Mouse (Mus musculus): ENCODE measurements around the gene Oprm1.

DNA sequence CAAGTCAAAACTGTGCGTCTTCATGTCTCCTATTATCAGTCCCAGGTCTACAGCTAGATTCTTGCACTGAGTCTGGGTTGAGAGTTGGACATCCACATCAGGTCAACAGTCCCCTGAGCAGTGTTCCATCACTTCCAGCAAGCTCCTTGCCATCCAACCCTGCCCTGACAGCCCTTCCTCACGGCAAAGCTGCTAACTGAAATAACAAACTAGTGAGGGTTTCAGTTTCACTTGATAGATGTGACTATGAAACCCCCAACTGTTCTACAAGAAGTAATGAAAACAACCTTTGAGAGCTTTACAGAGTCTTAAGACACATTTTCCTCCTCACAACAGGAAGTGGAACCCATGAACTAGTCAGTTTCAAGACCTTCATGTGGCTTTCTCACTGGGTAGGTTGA is 224.4 kb downstream of the Oprm1 start:
- TF ChIP-seq MYOD1 (IDR thresholded peaks at IDR 0.05; ENCODE audit: control insufficient read depth in 1 of 3, insufficient read length in 2 of 3, low read depth in 2 of 3): no peak
- TF ChIP-seq CEBPB (IDR thresholded peaks at IDR 0.05; ENCODE audit: insufficient read depth, poor library complexity, severe bottlenecking): no peak
- TF ChIP-seq USF1 (IDR thresholded peaks at IDR 0.05; ENCODE audit: low read depth): no peak
- no peak for TF ChIP-seq MAX (IDR thresholded peaks at IDR 0.05; ENCODE audit: low read depth)
